Mouse (Mus musculus): ENCODE measurements around the gene Inka2.
A peak's percentile ranks its signal among the peaks of the same experiment; 100 is the strongest.
"Not testable (repeated sequence)": the region's sequence is repeated elsewhere in the genome, so short reads cannot be mapped to it uniquely, and the experiment has no call there.

The Inka2 gene

DNA sequence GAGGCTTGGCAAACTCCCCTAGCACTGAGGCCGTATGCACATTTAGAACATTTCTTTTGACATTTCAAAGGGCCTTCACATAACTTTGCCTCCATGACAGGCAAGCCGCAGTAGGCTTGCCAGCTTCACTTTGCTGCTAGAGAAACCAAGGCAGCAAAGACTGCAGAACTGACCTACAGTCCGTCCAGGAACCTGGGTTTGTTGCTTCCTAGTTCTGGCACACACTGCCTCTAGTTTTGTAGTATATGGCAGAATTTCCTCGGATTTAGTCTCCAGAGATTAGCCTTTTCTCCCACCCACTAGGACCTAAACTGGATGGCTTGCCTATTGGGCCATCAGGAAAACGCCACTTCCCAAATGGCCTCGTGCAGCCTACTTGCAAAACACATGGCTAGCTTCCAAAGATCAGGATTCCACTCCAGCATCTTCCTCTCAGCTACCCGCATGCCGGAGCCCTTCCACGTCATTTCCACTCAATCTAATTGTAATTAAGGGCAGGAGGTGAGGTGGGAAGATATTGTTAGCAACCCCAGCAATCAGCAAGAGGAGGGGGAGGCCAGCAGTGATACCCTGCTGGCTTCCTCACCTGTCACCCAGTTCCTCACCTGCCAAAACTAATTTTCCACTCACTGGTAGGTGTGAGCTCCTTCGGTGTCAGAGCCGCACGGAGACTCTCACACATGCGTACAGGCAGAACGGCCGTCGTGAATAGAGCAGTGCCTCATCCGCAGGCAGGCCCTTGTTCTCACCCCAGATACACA is 7.8 kb upstream of the Inka2 start:
- no peak for DNase-seq (ENCODE audit: low spot score in 2 of 2)

DNA sequence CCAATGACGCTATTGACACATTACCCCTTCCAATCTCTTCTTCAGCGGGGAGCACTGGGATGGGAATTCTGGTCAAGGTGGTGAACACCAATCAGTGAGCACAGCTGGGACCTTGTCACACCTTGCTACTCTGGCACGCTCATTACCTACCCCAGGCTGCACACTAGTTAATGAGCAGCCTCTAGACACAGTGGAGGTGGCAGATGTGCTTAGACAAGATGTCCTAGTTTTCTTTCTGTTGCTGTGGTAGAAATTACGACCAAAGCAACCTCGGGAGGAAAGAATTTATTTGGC is 7.3 kb upstream of the Inka2 start:
- no peak for DNase-seq (ENCODE audit: low spot score in 2 of 2)

DNA sequence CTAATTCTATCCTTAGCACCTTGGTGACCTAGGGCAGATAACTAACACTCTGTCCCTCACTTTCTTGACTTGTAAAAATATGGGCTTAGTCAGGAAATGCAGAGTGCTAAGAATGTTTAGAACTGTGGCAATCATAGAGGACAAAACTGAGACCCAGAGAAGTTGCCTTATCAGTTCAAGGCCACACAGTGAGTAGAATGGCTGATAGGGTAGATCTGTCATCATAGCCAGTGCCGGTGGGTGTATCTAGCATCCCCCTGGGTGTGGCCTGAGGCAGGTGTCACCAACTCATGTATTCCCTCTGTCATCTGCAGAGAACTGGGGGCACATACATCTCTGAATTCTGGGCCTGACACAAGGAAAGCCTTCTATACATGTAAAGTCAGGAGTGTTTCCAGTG is 6.1 kb upstream of the Inka2 start:
- DNase-seq (ENCODE audit: low spot score in 2 of 2): no peak

DNA sequence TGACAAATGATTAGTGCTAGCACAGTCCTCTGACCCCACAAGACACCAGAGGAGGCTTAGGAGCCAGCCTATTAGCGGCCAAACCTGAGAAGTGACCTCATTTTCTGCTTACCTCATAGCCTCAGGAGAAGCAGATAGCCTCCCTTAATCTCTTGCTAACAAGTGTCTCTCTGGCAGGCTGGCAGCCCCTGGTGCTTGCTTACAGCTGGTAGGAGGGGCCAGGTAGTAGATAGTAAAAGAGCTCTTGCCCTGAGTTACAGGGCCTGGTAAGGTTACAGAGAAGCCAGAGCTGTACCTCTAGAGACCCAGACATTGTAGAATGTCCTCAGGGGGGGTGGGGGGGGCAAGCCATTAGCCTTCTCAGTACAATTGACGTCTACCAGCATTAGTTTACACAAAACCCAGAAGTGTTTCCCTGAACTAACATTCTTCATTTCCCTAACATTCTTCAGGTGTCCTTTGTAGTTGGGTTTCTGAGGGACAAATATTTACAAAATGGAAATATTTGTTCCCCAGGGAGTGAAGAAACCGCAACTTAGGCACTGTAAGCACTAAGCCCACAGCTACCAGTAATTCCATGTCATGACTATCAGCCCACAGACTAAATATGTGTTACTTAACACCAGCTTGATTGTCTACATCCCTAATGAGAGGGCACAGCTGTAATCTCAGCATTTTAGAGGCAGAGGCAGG is 5.0 kb upstream of the Inka2 start:
- no peak for DNase-seq (ENCODE audit: low spot score in 2 of 2)

DNA sequence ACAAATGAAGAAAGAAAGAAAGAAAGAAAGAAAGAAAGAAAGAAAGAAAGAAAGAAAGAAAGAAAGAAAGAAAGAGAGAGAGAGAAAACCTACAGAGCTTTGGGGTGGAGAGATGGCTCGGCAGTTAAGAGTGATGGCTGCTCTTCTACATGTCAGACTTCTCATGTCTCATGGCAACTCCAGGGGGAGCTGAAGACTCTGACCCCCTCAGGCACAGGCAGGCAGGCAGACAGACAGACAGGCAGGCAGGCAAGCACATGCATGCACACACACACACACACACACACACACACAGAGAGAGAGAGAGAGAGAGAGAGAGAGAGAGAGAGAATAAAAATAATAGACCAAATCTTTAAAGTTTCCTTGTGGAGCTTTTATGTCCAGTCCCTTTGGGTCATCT is 3.6 kb upstream of the Inka2 start:
- DNase-seq (ENCODE audit: low spot score in 2 of 2): not testable (repeated sequence)

DNA sequence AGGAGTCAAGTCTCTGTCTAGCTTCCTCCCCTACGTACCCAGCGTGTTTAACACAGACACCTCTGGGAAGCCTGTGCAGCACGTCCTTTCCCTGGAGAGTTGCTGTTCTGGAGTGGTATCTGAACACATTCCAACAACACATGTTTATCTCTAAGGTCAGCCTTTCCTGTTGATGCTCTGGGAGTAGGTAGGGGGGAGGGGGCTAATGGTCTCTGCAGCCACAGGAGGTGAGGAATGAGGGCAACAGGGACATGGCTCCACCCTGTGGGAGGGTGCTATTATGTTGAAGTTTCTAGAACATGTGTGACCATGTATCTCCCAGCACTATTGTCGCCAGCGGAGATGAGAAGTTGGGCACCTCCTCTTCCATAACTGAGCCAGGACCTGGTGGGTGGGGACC is 3.0 kb upstream of the Inka2 start:
- no peak for DNase-seq (ENCODE audit: low spot score in 2 of 2)

DNA sequence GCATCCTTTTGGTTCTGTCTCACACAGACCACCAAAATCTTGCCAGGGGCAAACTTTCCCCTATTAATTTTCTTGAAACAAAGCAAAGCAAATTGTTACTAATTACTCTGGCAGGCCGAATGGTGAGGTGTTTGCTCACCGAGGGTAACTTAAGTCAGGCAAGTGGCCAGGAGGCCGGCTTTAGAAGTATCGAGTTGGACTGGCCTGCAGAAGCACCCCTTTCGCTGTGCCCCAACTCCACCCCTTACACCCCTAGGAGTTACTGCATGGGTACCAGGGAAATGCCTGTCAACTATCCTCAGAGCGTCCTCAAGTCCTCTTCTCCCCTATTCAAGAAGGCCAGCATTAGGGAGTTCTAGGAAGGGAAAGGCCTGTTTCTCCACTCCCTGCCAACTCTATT is 828 bp upstream of the Inka2 start:
- no peak for DNase-seq (ENCODE audit: low spot score in 2 of 2)

DNA sequence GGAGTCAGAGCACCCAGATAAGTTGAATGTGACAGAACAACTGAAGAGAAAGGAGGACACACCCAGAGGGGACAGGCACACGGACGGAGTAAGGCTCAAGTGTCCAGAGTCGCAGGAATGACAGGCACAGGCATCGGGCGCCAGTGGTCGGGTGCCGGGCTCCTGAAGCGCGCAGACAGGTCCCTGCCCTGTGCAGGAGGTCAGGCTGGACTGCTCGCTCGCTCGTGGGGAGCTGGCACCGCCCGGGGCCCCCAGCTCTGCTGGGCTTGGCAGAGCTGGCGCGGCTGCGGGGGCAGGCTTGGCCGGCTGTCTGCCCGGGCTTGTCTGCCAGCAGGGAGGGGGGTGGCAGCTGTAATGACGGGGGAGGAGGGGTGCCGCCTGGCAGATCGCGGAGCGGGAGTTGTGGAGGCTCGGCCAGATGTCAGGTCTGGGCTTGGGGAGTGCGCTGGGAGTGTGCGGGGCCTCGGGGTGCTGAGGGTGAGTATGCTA is 706 bp downstream of the Inka2 start:
- DNase-seq (ENCODE audit: low spot score in 2 of 2): peak; percentile 79 to 80

DNA sequence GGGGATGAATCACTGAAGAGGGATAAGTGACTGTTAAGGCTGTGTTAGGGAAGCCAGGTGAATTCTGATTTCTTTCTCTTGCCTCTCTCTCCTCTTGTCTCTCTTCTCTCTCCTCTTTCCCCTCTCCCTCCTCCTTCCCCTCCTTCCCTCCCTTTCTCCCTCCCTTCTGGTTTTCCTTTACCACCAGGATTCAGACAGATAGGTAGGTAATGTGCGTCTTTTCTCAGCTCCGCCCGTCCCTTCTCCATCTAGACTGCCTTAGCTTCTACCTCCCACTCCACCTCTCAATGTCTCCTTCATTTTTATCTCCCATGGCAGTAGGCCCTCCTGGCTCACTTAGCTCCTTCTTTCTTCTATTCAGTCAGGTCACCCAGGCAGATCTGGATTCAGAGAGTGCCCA is 1.2 kb downstream of the Inka2 start:
- no peak for DNase-seq (ENCODE audit: low spot score in 2 of 2)

DNA sequence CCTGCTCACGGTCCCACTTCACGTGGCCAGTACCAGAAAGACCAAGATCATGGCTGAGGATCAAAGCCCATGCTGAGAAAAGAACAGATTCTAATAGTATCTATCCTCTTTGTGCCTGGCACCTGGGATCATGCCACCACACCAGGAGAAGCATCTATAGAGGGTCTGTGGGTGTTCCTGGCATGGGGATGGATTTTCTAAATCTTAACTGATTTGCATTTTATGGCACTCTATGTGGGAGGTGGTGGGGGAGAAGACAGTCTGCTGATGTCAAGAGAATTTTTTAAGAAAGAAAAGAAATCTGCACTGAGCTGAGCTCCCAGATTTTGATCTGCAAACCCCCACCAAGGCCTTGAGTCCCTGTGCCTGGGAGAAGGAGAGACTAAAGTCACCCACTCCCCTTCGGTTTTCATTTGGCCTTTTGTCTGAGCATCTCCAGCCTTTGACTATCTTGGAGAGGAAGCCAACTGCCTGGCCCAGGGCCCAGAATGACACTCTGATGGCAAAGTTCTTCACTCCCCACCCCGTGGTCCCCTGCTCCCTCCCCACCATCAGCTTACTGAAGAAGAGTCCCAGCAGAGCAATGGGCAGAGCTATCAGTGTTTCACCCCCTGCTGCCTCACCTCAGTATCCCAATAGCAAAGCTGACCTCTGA is 2.1 kb downstream of the Inka2 start:
- DNase-seq (ENCODE audit: low spot score in 2 of 2): no peak

DNA sequence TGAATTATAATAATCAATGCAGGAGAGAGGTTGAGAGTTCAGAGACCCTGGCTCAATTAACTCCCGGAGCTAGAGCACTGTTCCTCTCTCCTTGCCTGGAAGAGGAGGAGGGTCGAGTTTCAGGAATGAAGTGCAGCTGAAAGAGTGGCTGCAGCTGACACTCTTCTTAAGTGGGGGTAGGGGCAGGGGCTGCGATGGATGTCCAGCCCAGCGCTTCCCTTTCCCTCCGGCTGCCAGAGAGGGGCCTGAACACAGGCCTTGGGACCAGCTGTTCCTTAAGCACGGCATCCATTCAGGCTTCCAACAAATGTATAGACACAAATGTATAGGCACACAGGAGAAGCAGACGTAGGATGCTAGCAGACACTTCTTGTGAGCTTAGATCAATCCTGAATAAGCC is 3.2 kb downstream of the Inka2 start:
- DNase-seq (ENCODE audit: low spot score in 2 of 2): no peak

DNA sequence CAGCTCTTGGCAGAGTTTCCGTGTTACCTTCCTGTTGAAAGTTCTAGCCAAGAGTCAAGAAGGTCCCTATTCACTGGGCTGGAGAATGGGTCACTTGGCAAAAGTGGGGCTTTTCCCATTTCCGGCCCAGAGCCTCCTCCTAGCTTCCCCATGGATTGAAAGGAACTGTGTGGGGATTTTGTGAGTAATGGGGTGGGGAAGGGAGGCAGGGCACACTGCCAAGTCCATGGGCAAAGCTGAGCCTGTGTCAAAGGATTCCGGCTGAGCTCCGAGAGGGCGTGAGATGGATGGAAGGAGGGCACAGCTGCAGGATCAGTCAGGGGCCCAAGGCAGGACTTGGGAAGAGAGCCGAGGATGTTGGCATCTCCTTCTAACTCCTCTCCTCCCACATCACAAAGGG is 5.8 kb downstream of the Inka2 start:
- peak; percentile 65 to 68 for DNase-seq (ENCODE audit: low spot score in 2 of 2)

DNA sequence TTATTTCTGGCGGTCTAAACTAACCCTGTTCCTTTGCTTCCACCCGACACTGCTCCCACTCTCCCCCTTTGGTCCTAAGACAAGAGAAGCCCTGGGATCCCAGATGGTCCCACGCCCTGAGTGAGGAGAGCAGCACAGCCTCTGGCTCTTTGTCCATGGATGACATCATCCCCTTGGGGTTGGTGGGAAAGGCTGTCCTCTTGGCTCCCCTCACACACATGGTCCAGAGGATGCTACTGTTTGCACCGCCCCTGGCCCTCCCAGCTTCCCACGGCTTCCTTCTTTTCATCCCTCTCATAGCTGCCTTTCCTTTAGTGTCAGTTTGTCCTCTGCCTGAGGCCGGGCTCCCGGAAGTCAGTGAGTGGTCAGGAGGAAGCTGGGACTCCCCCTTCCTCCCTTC is 7.3 kb downstream of the Inka2 start:
- DNase-seq (ENCODE audit: low spot score in 2 of 2): no peak

DNA sequence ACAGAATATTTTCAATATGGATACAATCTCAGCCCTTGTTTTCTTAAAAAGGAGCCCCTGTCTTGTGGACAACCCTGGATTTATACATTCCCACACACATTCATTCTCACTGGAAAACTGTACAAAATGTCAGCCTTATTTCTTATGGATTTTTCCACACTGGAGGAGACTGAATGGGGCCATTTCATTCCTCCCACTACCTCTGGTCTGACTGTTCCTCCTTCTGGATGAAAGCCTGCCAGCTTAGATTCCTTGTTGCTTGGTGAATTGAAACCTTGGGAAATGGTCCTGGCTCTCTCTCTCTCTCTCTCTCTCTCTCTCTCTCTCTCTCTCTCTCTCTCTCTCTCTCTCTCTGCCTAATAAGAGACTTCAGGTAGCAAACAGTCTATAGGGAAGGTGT is 8.4 kb downstream of the Inka2 start:
- no peak for DNase-seq (ENCODE audit: low spot score in 2 of 2)

DNA sequence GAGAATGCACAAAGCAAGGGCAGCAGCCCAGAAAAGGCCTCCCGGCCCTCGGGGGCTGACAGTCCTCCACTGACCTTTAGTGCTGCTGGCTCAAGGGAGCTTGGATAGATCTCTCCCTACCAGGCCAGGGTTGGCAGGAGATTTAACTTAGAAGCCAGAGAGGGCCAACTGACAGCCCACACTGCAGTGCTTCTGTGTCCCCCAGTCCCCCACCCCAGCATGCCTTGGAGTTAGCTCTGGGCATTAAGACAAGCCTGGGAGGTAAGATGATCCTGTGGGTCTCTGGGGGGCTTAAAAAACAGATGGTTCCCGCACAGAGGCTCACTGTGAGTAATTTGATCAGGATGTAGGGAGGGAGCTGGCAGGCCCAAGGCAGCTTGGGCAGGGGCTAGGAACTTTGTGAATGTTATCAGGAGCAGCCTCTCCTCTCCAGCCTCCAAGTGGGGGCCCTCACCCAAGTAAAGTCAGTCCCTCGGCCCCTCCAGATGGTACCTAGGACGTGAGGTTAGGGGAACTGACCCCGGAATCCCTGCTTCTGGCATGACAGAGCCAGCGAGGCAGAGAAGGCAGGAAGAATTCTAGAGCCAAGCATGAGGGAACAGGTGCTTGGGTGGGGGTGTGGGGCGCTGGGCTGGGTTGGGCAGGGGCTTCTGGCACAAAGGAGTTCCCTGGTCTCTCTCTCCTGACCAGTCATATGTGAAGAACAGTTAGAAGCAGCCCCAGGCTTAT is 9.9 kb downstream of the Inka2 start:
- no peak for DNase-seq (ENCODE audit: low spot score in 2 of 2)

DNA sequence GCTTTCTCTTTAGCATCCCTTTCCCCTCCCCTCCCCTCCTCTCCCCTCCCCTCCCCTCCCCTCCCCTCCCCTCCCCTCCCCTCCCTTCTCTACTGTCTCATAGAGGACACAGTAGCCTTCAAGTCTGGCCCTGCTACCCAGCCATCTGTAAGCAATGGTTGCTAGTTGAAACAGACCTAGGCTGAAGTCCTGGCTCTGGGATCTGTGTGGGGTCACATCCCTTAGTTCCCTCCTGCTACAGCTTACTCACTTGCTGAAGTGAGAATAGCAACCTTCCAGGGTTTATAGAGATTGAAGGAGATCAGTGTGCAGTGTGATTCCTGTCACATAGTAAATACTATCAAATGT is 10.4 kb downstream of the Inka2 start:
- no peak for DNase-seq (ENCODE audit: low spot score in 2 of 2)

DNA sequence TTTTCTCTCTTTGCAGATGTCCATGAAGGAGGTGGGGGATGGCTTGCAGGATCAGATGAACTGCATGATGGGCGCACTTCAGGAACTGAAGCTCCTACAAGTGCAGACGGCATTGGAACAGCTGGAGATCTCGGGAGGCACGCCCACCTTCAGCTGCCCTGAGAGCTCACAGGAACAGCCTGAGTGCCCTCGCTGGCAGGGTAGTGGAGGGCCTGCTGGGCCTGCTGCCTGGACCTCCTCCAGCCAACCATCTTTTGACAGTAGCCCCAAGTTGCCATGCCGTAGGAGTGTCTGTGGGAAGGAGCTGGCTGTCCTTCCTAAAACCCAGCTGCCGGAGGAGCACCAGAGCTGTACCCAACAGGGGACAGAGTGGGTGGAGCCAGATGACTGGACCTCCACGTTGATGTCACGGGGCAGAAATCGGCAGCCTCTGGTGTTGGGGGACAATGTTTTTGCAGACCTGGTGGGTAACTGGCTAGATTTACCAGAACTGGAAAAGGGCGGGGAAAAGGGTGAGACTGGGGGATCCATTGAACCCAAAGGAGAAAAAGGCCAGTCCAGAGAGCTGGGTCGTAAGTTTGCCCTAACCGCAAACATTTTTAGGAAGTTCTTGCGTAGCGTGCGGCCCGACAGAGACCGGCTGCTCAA is 12.1 kb downstream of the Inka2 start:
- no peak for DNase-seq (ENCODE audit: low spot score in 2 of 2)

DNA sequence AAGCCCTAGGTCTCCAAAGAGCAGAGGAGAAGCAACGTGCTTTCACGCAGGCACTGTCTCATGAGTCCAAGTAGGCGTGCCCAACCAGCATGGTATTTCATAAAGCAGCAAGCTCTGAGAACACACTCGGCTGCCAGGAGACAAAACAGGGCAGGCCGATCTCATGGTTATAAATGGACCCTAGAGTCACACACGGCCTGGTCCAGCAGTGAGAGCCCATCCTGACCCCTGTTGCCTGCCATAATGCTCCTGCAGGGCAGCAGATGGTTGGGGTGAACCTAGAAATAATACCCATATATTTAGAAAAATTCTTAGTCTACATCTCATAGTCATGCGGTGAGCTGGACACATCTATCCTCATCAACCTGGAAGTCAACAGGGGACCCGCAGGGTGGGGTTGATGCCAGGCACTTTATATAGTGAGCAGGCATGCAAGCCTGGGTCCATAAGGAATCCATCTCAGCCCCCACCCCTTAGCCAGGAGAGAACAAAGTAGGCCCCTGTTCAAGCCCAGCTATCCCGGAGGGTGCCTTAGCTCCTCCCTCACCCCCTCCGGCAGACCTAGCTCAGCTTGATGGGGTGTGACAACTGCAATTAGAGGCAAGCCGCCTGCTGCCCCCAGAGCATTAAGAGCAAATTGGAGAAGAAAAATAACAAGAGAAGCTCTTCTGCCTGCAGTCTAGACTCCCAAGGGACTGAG is 13.6 kb downstream of the Inka2 start:
- no peak for DNase-seq (ENCODE audit: low spot score in 2 of 2)

DNA sequence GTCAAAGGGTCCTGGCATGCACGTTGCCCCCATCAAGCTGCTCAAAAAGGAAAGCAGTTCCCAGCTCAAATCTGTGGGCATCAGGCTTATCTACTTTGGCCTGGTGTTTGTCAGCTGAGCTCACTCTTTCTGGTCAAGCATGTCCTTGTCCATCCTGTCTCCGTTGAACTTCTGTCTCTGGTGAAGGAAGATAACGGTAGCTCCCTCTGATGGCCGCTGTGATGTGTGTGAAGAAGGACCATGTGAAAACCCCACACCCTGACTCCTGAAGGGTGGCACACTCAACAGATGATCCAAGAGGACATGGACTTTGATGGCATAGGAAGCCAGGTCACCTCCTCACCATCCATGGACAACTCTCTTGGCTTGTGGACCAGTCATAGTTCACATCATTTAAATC is 14.3 kb downstream of the Inka2 start:
- DNase-seq (ENCODE audit: low spot score in 2 of 2): no peak

DNA sequence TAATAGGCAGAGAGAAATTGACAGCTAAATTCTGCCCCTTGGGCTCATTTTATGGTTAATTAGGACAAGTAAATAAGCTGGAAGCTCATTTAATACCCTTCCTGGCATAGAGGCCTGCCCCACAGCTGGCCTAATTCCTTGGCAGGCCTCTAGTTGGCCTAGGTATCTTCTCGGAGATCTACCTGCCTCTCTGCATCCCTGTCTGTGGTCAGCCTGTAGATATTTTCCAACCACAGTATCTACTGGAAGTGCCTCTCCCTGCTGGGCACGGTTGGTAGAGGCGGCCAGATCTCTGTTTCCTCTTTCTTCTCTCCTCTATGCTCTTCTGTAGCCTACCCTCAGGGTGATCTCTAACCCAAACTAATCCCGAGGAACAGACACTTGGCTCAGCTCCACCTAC is 15.6 kb downstream of the Inka2 start:
- DNase-seq (ENCODE audit: low spot score in 2 of 2): no peak

DNA sequence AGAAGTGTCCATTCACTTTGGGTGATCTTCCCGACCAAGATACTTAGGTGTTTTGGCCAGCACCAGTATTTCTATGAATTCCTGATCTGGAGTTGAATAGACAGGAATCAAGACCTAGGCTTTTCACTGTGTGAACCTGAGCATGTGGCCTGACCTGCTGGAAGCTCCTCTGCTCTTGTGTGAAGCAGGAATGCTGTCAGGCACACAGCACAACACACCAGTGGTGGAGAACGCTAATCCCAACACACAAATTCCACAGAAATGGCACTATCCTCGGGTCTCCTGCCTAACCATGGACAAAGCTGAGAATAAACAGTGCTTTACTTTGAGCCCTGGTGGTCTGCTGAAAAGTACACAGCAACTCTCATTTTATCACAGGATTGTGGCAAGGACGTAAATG is 16.1 kb downstream of the Inka2 start:
- DNase-seq (ENCODE audit: low spot score in 2 of 2): no peak
